Mouse (Mus musculus) brain, embryonic 14.5 days (tissue): Measurements from ENCODE around the gene Insl6.

ENCODE experiments used
- CTCF ChIP-seq: fragments of 200-500 bp; IDR thresholded peaks from 2 replicates; pipeline ENCODE4 v1.5.1; 2012; ENCODE audit warnings: inconsistent platforms, mild to moderate bottlenecking, moderate library complexity, borderline replicate concordance; ENCODE audit not compliant: insufficient read depth, insufficient read length; ENCODE audit errors: extremely low read depth
- POLR2A ChIP-seq: fragments of 200-500 bp; IDR thresholded peaks from 2 replicates; pipeline ENCODE4 v1.6.1; 2012; ENCODE audit warnings: mild to moderate bottlenecking, inconsistent platforms, borderline replicate concordance; ENCODE audit not compliant: poor library complexity, insufficient read depth, insufficient read length, severe bottlenecking; ENCODE audit errors: extremely low read depth

- TF ChIP-seq POLR2A (no peak), CTCF (no peak)
Measured at GRCm38 (mm10) chr19:29364076-29364475, 38.9 kb upstream of the Insl6 start.
